Mouse (Mus musculus) erythroblast, embryonic 14.5 days (primary cell): Measurements from ENCODE around the gene Txnl4b. TPM values are rescaled to one million over a fixed set of nuclear protein-coding genes. Genes with fewer than 3 reads are reported as not detected.

ENCODE experiments used
- H3K27me3 ChIP-seq: 2 replicates; pipeline ENCODE4 v1.6.1; 2012; ENCODE audit warnings: inconsistent platforms; ENCODE audit not compliant: control insufficient read depth
- H3K36me3 ChIP-seq: 2 replicates; pipeline ENCODE4 v1.6.1; 2012; ENCODE audit warnings: mild to moderate bottlenecking, inconsistent platforms; ENCODE audit not compliant: control insufficient read depth
- H3K4me1 ChIP-seq: 2 replicates; pipeline ENCODE4 v1.6.1; 2012; ENCODE audit warnings: inconsistent platforms; ENCODE audit not compliant: control insufficient read depth
- H3K4me3 ChIP-seq: replicated peaks from 2 replicates; pipeline ENCODE3; 2012; ENCODE audit warnings: moderate library complexity, mild to moderate bottlenecking, inconsistent platforms
- H3K9me3 ChIP-seq: 2 replicates; pipeline ENCODE4 v1.6.1; 2012; ENCODE audit warnings: low read length, inconsistent platforms, mixed read lengths; ENCODE audit not compliant: control insufficient read depth
- GATA1 ChIP-seq: IDR thresholded peaks from 2 replicates; pipeline ENCODE4 v1.6.1; 2012; ENCODE audit warnings: low read length, inconsistent platforms, mixed read lengths
- TAL1 ChIP-seq: IDR thresholded peaks from 3 replicates; pipeline ENCODE4 v1.6.1; 2012; ENCODE audit warnings: low read length, inconsistent platforms, mixed read lengths
- polyA plus RNA-seq: library from polyadenylated mRNA; stranded (reverse); fragments of >175 nt; gene quantifications from 2 replicates; pipeline ENCODE4 v1.2.3, GENCODE M21; 2012

The Txnl4b gene
- polyA plus RNA-seq, 1 experiment: 0.37 TPM

- H3K4me3 ChIP-seq: no peak overlapping the region
- H3K9me3 ChIP-seq: peaks cover 7% of the 10 kb centered on the region
- H3K27me3 ChIP-seq: no peaks in the 10 kb centered on the region
- no peak for TF ChIP-seq GATA1
- no peak for TF ChIP-seq TAL1
- no peaks in the 10 kb centered on the region for H3K36me3 ChIP-seq
- peaks cover 21% of the 10 kb centered on the region for H3K4me1 ChIP-seq
These were observed 49.9 kb downstream of the Txnl4b start for GRCm38 (mm10) chr8:109615569-109615968.

Other genes with a start within 250 kb of the Txnl4b start
- not detected in 2 replicates for gene Pmfbp1, start 71.9 kb upstream of the Txnl4b start, polyA plus RNA-seq
- 2.4 and 3.1 TPM in 2 replicates for gene Dhx38, start within 50 bp of the Txnl4b start, polyA plus RNA-seq
- gene Hp, start 13.3 kb downstream of the Txnl4b start, polyA plus RNA-seq: 0.23 and 0.26 TPM in 2 replicates
- 0.95 and 1.3 TPM in 2 replicates for gene Dhodh, start 42.8 kb downstream of the Txnl4b start, polyA plus RNA-seq
- 0.01 TPM in 2 replicates for gene Pkd1l3, start 48.6 kb downstream of the Txnl4b start, polyA plus RNA-seq
- gene Ist1, start 127.4 kb downstream of the Txnl4b start, polyA plus RNA-seq: 0.78 and 0.93 TPM in 2 replicates
- 2.2 and 2.5 TPM in 2 replicates for gene Zfp821, start 139.7 kb downstream of the Txnl4b start, polyA plus RNA-seq
- gene Atxn1l, start 171.8 kb downstream of the Txnl4b start, polyA plus RNA-seq: 1.3 TPM in 2 replicates
- gene Ap1g1, start 212.7 kb downstream of the Txnl4b start, polyA plus RNA-seq: 0.16 and 0.26 TPM in 2 replicates